Mouse (Mus musculus) hindbrain, embryonic 15.5 days (tissue): Measurements from ENCODE around the gene Ift81. TPM values are rescaled to one million over a fixed set of nuclear protein-coding genes. Genes with fewer than 3 reads are reported as not detected.

ENCODE experiments used
- ATAC-seq: fragments of 200-750 bp; cut with Nextera tagmentation; 2 replicates; pipeline ENCODE4 v1.8.0; 2017; ENCODE audit warnings: low read depth, moderate number of reproducible peaks, moderate TSS enrichment; ENCODE audit not compliant: low FRiP score
- H3K27ac ChIP-seq: fragments of 300-500 bp; sonication (generic); replicated peaks from 2 replicates; pipeline ENCODE4 v1.5.1; 2015; ENCODE audit warnings: mild to moderate bottlenecking, inconsistent platforms
- H3K27me3 ChIP-seq: fragments of 300-500 bp; sonication (generic); 2 replicates; pipeline ENCODE4 v1.6.1; 2015; ENCODE audit warnings: control low read depth, inconsistent platforms
- H3K36me3 ChIP-seq: fragments of 300-500 bp; sonication (generic); 2 replicates; pipeline ENCODE4 v1.6.1; 2015; ENCODE audit warnings: control low read depth, inconsistent platforms
- H3K4me1 ChIP-seq: fragments of 300-500 bp; sonication (generic); replicated peaks from 2 replicates; pipeline ENCODE4 v1.6.1; 2015; ENCODE audit warnings: control low read depth, inconsistent platforms
- H3K4me2 ChIP-seq: fragments of 300-500 bp; sonication (generic); 2 replicates; pipeline ENCODE4 v1.6.1; 2015; ENCODE audit warnings: moderate library complexity, mild to moderate bottlenecking, inconsistent platforms
- H3K4me3 ChIP-seq: fragments of 300-500 bp; sonication (generic); 2 replicates; pipeline ENCODE4 v1.5.1; 2015; ENCODE audit warnings: mild to moderate bottlenecking, inconsistent platforms
- H3K9ac ChIP-seq: fragments of 300-500 bp; sonication (generic); 2 replicates; pipeline ENCODE4 v1.6.1; 2015; ENCODE audit warnings: inconsistent platforms
- H3K9me3 ChIP-seq: fragments of 300-500 bp; sonication (generic); 2 replicates; pipeline ENCODE4 v1.6.1; 2016; ENCODE audit warnings: control low read depth, inconsistent platforms
- WGBS: fragments of 180-500 bp; shearing (Covaris S2); methylation state at CpG from one replicate; pipeline ENCODE4 v1.1.7; 2015; 5-methylcytosine and 5-hydroxymethylcytosine counted together
- polyA plus RNA-seq: library from polyadenylated mRNA; unstranded; fragments of >200 nt; fragmentation: Nextera tagmentation; extraction: Ambion mirVana; gene quantifications from 2 replicates; pipeline ENCODE4 v1.2.1, GENCODE M21; 2015

The Ift81 gene
- polyA plus RNA-seq, 1 experiment from 2014 or later: 52.9 TPM

DNA sequence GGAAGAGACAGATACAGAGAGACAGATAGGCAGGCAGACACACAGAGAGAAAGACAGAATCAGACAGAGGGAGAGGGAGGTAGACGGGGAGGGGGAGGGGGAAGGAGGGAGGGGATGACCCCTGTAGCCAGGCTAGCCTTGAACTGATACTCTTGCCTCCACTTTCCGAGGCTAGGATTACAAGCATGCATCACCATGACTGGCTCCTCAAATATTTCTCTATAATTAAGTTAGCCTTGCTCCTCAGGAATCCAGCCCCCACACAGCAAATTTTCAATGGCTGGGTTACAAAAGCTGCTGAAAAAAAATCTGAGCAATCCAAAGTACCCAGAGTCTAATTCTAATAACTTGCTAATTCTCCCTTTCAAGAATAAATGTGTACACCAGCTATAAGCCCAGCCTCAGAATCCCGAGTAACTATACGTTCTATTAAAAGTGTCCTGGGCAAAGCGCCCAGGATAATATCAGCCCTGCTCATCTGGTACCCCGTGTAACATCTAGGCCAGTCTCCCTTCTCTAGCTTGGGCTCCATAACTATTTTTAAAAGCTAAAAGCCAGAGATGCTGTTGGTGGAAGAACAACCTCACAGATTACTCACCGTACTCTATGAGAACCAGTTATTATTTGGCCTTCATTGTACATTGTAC is 37.5 kb downstream of the Ift81 start:
- Histone ChIP-seq H3K4me2 (no peak overlapping the region), H3K36me3 (peaks cover 23% of the 10 kb centered on the region), H3K9me3 (no peaks in the 10 kb centered on the region), H3K27ac (no peak overlapping the region), H3K27me3 (no peaks in the 10 kb centered on the region), H3K4me3 (no peak overlapping the region), H3K4me1 (no peaks in the 10 kb centered on the region), H3K9ac (no peak overlapping the region)
- WGBS: 69% methylated on average over 7 of the region's 7 CpGs
- no peak for ATAC-seq

GRCm38 (mm10) chr5:122572001-122572400 is 42.3 kb downstream of the Ift81 start:
- no peak for ATAC-seq
- Histone ChIP-seq H3K9me3 (no peaks in the 10 kb centered on the region), H3K4me2 (no peak overlapping the region), H3K27ac (no peak overlapping the region), H3K4me1 (no peaks in the 10 kb centered on the region; the same call in 1 of the 2 replicates), H3K27me3 (no peaks in the 10 kb centered on the region), H3K9ac (no peak overlapping the region), H3K36me3 (peaks cover 5% of the 10 kb centered on the region; the same call in 1 of the 2 replicates), H3K4me3 (no peak overlapping the region)
- WGBS: 71% methylated on average over 5 of the region's 5 CpGs

GRCm38 (mm10) chr5:122566626-122567025 is 47.7 kb downstream of the Ift81 start:
- no peak overlapping the region for H3K4me2 ChIP-seq
- no peaks in the 10 kb centered on the region; the same call in 1 of the 2 replicates for H3K4me1 ChIP-seq
- WGBS: 49% methylated on average over 8 of the region's 8 CpGs
- no peaks in the 10 kb centered on the region for H3K9me3 ChIP-seq
- H3K4me3 ChIP-seq: no peak overlapping the region
- no peaks in the 10 kb centered on the region for H3K27me3 ChIP-seq
- peak; percentile 73; the same call in 1 of the 2 replicates for ATAC-seq
- H3K27ac ChIP-seq: peak overlapping the region; percentile 31; the same call in 1 of the 2 replicates
- no peak overlapping the region for H3K9ac ChIP-seq
- peaks cover 16% of the 10 kb centered on the region for H3K36me3 ChIP-seq

GRCm38 (mm10) chr5:122560654-122561053 is 53.7 kb downstream of the Ift81 start:
- Histone ChIP-seq H3K4me3 (no peak overlapping the region), H3K27ac (no peak overlapping the region), H3K4me2 (no peak overlapping the region), H3K36me3 (peaks cover 43% of the 10 kb centered on the region), H3K9ac (no peak overlapping the region), H3K4me1 (no peaks in the 10 kb centered on the region), H3K27me3 (no peaks in the 10 kb centered on the region), H3K9me3 (no peaks in the 10 kb centered on the region)
- ATAC-seq: no peak
- WGBS: 87% methylated on average over 8 of the region's 8 CpGs

DNA sequence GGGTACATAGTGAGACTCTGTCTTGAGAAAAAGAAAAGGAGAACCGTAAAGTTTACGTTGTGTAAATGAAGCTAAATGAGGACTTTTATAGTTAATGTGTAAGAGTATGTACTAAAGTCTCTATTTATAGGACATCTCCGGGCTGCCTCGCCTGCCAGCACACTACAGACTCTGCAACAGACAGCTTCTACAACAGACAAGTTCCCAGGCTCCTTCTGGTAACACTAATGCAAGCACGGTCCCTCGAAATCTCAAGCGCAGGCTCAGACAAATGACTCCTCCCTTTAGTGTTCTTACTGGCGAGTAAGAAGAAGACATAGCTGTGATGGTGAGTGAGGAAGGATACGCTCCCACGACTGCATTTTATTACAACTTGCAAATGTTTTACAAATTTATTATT is 56.2 kb downstream of the Ift81 start:
- 96% methylated on average over 10 of the region's 10 CpGs for WGBS
- Histone ChIP-seq H3K27ac (no peak overlapping the region), H3K4me3 (no peak overlapping the region), H3K27me3 (no peaks in the 10 kb centered on the region), H3K9ac (no peak overlapping the region), H3K4me2 (no peak overlapping the region), H3K4me1 (no peaks in the 10 kb centered on the region), H3K9me3 (no peaks in the 10 kb centered on the region), H3K36me3 (peaks cover 34% of the 10 kb centered on the region)
- no peak for ATAC-seq

- no peaks in the 10 kb centered on the region for H3K9me3 ChIP-seq
- ATAC-seq: no peak
- H3K4me2 ChIP-seq: no peak overlapping the region
- 82% methylated on average over 2 of the region's 2 CpGs for WGBS
- H3K27me3 ChIP-seq: no peaks in the 10 kb centered on the region
- peaks cover 34% of the 10 kb centered on the region for H3K36me3 ChIP-seq
- H3K9ac ChIP-seq: no peak overlapping the region
- no peak overlapping the region for H3K27ac ChIP-seq
- H3K4me3 ChIP-seq: no peak overlapping the region
- H3K4me1 ChIP-seq: no peaks in the 10 kb centered on the region
Measured at GRCm38 (mm10) chr5:122555107-122555506, 59.2 kb downstream of the Ift81 start.

DNA sequence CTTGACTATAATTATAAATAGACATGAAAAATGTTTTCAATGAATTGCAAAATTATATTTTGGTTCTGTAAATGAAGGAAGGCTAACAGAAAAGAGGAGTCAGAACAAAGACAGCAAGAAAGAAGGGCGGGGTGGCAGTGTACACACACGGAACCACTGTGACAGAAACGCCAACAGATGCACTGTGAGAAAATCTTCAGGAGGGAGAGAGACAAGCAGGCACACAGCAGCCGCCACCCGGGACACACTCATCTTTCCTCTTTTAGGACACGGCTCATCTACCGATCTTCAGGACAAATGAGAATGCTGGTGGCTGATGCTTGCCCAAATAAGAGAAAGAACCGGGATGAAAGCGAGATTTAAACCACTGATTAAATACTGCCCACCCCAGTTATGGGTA is 61.7 kb downstream of the Ift81 start:
- Histone ChIP-seq H3K27ac (no peak overlapping the region), H3K9me3 (no peaks in the 10 kb centered on the region), H3K27me3 (no peaks in the 10 kb centered on the region), H3K9ac (no peak overlapping the region), H3K4me3 (no peak overlapping the region), H3K4me1 (0 out of 2 replicates have a peak, but pooled peaks cover 3% of the 10 kb centered on the region), H3K36me3 (peaks cover 10% of the 10 kb centered on the region), H3K4me2 (no peak overlapping the region)
- ATAC-seq: no peak
- 80% methylated on average over 9 of the region's 9 CpGs for WGBS

DNA sequence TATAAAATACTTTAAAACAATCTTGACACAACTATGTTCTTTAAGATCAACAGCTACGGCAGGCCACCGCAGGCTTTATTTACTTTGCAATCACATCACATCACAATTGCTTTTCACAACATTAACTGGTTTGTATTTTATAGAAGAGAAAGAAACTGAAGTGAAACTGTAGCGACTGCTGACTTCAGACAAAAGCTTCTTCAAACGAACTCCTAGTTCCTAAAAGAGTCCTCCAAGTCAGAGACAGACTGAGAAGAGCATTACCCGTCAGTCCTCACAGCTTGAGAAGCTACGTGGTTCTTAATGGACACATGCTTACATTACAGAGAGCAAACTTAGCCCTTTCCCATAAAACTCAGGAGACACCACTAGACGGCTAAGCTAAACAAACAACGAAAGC is 63.9 kb downstream of the Ift81 start:
- H3K9me3 ChIP-seq: no peaks in the 10 kb centered on the region
- no peak overlapping the region for H3K27ac ChIP-seq
- H3K9ac ChIP-seq: no peak overlapping the region
- H3K36me3 ChIP-seq: peaks cover 7% of the 10 kb centered on the region; the same call in 1 of the 2 replicates
- H3K4me2 ChIP-seq: no peak overlapping the region
- 70% methylated on average over 8 of the region's 8 CpGs for WGBS
- H3K4me3 ChIP-seq: no peak overlapping the region
- H3K4me1 ChIP-seq: 0 out of 2 replicates have a peak, but pooled peaks cover 3% of the 10 kb centered on the region
- H3K27me3 ChIP-seq: no peaks in the 10 kb centered on the region
- no peak for ATAC-seq

- Histone ChIP-seq H3K9ac (no peak overlapping the region), H3K4me1 (0 out of 2 replicates have a peak, but pooled peaks cover 3% of the 10 kb centered on the region), H3K9me3 (no peaks in the 10 kb centered on the region), H3K4me3 (no peak overlapping the region), H3K4me2 (no peak overlapping the region), H3K36me3 (peaks cover 4% of the 10 kb centered on the region; the same call in 1 of the 2 replicates), H3K27ac (no peak overlapping the region; the same call in 1 of the 2 replicates), H3K27me3 (no peaks in the 10 kb centered on the region)
- WGBS: 73% methylated on average over 6 of the region's 6 CpGs
- no peak for ATAC-seq
Measured at GRCm38 (mm10) chr5:122548671-122549070, 65.6 kb downstream of the Ift81 start.

DNA sequence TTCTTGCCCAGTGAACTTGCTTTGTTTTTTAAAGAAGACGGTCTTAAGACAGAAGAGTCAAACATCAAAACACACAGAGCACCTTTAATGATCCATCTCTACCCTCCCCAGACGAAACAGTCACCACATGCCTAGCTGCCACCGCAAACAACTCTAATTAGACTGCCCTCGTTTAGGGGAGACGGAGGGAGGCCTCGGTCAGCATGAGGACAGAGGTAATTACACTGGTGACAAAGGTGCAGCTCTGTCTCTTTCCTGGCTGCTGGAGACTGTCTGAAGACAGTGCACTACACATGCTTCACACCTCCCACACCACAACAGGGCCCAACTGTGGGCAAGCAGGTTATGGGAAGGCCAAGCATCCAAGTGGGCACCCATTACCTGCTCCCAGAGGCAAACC is 66.5 kb downstream of the Ift81 start:
- no peaks in the 10 kb centered on the region for H3K27me3 ChIP-seq
- H3K9me3 ChIP-seq: no peaks in the 10 kb centered on the region
- WGBS: 72% methylated on average over 6 of the region's 6 CpGs
- H3K9ac ChIP-seq: no peak overlapping the region
- no peak overlapping the region for H3K4me2 ChIP-seq
- no peak overlapping the region for H3K27ac ChIP-seq
- 0 out of 2 replicates have a peak, but pooled peaks cover 3% of the 10 kb centered on the region for H3K4me1 ChIP-seq
- peaks cover 4% of the 10 kb centered on the region; the same call in 1 of the 2 replicates for H3K36me3 ChIP-seq
- no peak overlapping the region for H3K4me3 ChIP-seq
- no peak for ATAC-seq

- no peak for ATAC-seq
- H3K9me3 ChIP-seq: no peaks in the 10 kb centered on the region
- H3K9ac ChIP-seq: no peak overlapping the region
- no peak overlapping the region for H3K4me2 ChIP-seq
- WGBS: 61% methylated on average over 7 of the region's 7 CpGs
- H3K36me3 ChIP-seq: peaks cover 4% of the 10 kb centered on the region; the same call in 1 of the 2 replicates
- no peak overlapping the region for H3K4me3 ChIP-seq
- no peaks in the 10 kb centered on the region for H3K27me3 ChIP-seq
- 0 out of 2 replicates have a peak, but pooled peaks cover 3% of the 10 kb centered on the region for H3K4me1 ChIP-seq
- H3K27ac ChIP-seq: no peak overlapping the region
Measured at GRCm38 (mm10) chr5:122547251-122547714, 67.0 kb downstream of the Ift81 start.

GRCm38 (mm10) chr5:122543392-122543791 is 70.9 kb downstream of the Ift81 start:
- Histone ChIP-seq H3K27ac (no peak overlapping the region), H3K4me3 (no peak overlapping the region), H3K27me3 (no peaks in the 10 kb centered on the region), H3K4me2 (no peak overlapping the region), H3K4me1 (no peaks in the 10 kb centered on the region), H3K9me3 (no peaks in the 10 kb centered on the region), H3K9ac (no peak overlapping the region), H3K36me3 (peaks cover 4% of the 10 kb centered on the region; the same call in 1 of the 2 replicates)
- ATAC-seq: no peak
- WGBS: 91% methylated on average over 6 of the region's 6 CpGs
